Mouse (Mus musculus) C2C12 (cell line): Measurements from ENCODE around the gene Tubgcp3. TPM values are rescaled to one million over a fixed set of nuclear protein-coding genes. Genes with fewer than 3 reads are reported as not detected.
A peak's percentile ranks its signal among the peaks of the same experiment; 100 is the strongest.

Experiments used
- H3K27me3 ChIP-seq: one replicate; pipeline ENCODE4 v1.6.1; 2011; ENCODE audit not compliant: control insufficient read depth, insufficient read depth, insufficient read length
- H3K36me3 ChIP-seq: one replicate; pipeline ENCODE4 v1.6.1; 2011; ENCODE audit not compliant: control insufficient read depth, insufficient read depth
- H3K4me3 ChIP-seq: one replicate; pipeline ENCODE4 v1.5.1; 2011; ENCODE audit warnings: mild to moderate bottlenecking, control low read depth; ENCODE audit not compliant: poor library complexity, insufficient read depth, severe bottlenecking
- H3K79me2 ChIP-seq: one replicate; pipeline ENCODE4 v1.6.1; 2011; ENCODE audit not compliant: control insufficient read depth, insufficient read depth
- H3K79me3 ChIP-seq: one replicate; pipeline ENCODE4 v1.6.1; 2011; ENCODE audit warnings: low read depth, control low read depth
- H3ac ChIP-seq: one replicate; pipeline ENCODE3; 2011; ENCODE audit warnings: low read depth; ENCODE audit not compliant: control insufficient read depth, insufficient read length
- CEBPB ChIP-seq: IDR thresholded peaks from one replicate; pipeline ENCODE4 v1.6.1; 2011; ENCODE audit warnings: low read depth, mild to moderate bottlenecking, control low read depth, moderate library complexity
- CTCF ChIP-seq: IDR thresholded peaks from one replicate; pipeline ENCODE4 v1.5.1; 2011; ENCODE audit not compliant: control insufficient read depth, insufficient read depth, insufficient read length
- FOSL1 ChIP-seq: IDR thresholded peaks from one replicate; pipeline ENCODE4 v1.8.0; 2011; ENCODE audit warnings: mild to moderate bottlenecking, low read length; ENCODE audit not compliant: poor library complexity, insufficient read depth, severe bottlenecking
- MAX ChIP-seq: IDR thresholded peaks from one replicate; pipeline ENCODE4 v1.6.1; 2011; ENCODE audit warnings: mild to moderate bottlenecking, control low read depth
- MYOD1 ChIP-seq: IDR thresholded peaks from one replicate; pipeline ENCODE4 v1.6.1; 2011; ENCODE audit warnings: low read depth; ENCODE audit not compliant: control insufficient read depth, insufficient read length
- MYOG ChIP-seq: IDR thresholded peaks from one replicate; pipeline ENCODE4 v1.6.1; 2011; ENCODE audit not compliant: control insufficient read depth, insufficient read length; ENCODE audit errors: extremely low read depth
- USF1 ChIP-seq: IDR thresholded peaks from one replicate; pipeline ENCODE4 v1.6.1; 2011; ENCODE audit warnings: low read depth, mild to moderate bottlenecking, control low read depth, moderate library complexity
- long read RNA-seq, 2 experiments: library from polyadenylated mRNA; unstranded; transcript quantifications; one replicate each; pipeline ENCODE4 v2.0.0; 2019 to 2020
- polyA plus RNA-seq: library from polyadenylated mRNA; unstranded; fragments of >200 nt; fragmentation: generic; extraction: Trizol; gene quantifications from one replicate; pipeline ENCODE4 v1.2.1, GENCODE M21; 2012; ENCODE audit warnings: missing spikeins

The Tubgcp3 gene
- 22.0 TPM for polyA plus RNA-seq
- long read RNA-seq, experiment 1, transcript Tubgcp3-201 (22 exons, 3,797 nt): major isoform, 11 of 17 reads
- long read RNA-seq, experiment 1, partial matches to known transcripts: 4 of 17 reads
- long read RNA-seq, experiment 1, other reads (novel, unspliced or antisense): 2 of 17 reads
- long read RNA-seq, experiment 2, transcript Tubgcp3-201 (22 exons, 3,797 nt): major isoform, 451 of 521 reads
- long read RNA-seq, experiment 2, partial matches to known transcripts: 13 of 521 reads
- long read RNA-seq, experiment 2, other reads (novel, unspliced or antisense): 56 of 521 reads

DNA sequence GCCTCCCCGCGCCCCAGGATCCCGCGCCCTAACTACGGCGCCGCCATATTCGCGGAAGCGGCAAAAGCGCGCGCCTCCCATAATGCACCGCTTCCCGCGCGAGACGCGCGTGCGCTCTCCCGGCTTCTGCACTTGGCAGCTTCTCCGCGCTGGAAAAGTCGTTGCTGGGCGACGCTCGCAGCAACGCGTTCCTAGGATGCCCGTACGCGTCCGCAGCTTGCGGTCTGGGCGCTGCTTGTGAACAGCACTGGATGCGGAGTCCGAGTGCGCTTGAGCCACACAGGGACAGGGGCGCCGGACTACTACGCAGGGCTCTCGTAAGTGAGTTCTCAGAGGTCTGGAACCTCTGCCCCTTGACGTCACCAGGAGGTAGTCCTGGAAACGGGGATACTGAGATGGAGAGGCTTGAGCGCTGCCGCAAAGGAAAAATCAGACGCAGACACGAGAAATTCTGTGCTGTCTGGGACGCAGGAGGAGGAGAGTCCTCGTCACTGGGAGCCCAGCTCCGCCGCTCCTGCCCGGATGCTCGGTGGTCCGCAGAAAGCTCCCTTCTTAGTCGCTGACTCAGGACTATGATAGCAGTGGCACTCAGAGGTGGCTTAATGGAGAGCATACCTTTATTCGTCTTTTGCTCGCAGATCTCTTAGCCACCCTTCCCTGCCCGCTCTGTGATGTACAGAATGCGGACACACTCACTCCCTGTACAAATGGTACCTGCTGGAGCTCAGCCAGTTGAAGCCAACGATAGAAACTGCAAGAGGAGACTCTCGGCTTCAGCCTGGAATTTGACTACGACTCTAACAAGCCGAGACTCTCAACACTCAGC, at the start of gene Tubgcp3:
Gene Tubgcp3, minus strand, starts transcription at position 193 of the 826 bp plus-strand sequence.
- peaks cover 48% of the 10 kb centered on the region for H3K79me2 ChIP-seq
- H3ac ChIP-seq: peak within 1 kb of the TSS; percentile 94
- H3K79me3 ChIP-seq: peaks cover 43% of the 10 kb centered on the region
- peaks cover 7% of the 10 kb centered on the region for H3K36me3 ChIP-seq
- H3K4me3 ChIP-seq: peak within 1 kb of the TSS; percentile 89
- TF ChIP-seq MYOG: no peak
- TF ChIP-seq MAX: peak; percentile 57
- H3K27me3 ChIP-seq: peaks cover 7% of the 10 kb centered on the region

DNA sequence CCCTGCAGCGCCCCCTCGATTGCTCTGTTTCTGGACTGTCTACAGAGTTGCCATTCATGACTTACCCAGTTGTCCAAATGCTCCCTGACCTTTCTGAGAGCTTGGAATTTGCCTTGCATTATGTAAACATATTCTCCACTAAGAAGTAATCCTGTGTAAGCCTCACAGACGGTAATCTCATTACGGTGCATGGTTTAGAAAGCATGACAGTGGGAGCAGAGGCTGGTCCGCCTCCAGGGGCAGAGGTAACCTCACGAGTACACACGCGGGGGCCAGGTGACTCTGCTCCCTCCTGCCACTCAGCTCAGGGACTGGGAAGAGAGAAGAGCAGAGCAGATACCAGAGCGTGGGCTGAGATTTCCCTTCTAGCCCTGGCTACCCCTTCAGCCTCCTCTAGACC, 47.0 kb upstream of the Tubgcp3 start:
- no peaks in the 10 kb centered on the region for H3K79me3 ChIP-seq
- no peaks in the 10 kb centered on the region for H3K36me3 ChIP-seq
- H3K4me3 ChIP-seq: no peak overlapping the region
- H3K79me2 ChIP-seq: no peaks in the 10 kb centered on the region
- H3ac ChIP-seq: no peak overlapping the region
- no peak for TF ChIP-seq MYOG
- no peak for TF ChIP-seq MAX
- TF ChIP-seq FOSL1: no peak
- no peak for TF ChIP-seq USF1
- H3K27me3 ChIP-seq: peaks cover 27% of the 10 kb centered on the region

DNA sequence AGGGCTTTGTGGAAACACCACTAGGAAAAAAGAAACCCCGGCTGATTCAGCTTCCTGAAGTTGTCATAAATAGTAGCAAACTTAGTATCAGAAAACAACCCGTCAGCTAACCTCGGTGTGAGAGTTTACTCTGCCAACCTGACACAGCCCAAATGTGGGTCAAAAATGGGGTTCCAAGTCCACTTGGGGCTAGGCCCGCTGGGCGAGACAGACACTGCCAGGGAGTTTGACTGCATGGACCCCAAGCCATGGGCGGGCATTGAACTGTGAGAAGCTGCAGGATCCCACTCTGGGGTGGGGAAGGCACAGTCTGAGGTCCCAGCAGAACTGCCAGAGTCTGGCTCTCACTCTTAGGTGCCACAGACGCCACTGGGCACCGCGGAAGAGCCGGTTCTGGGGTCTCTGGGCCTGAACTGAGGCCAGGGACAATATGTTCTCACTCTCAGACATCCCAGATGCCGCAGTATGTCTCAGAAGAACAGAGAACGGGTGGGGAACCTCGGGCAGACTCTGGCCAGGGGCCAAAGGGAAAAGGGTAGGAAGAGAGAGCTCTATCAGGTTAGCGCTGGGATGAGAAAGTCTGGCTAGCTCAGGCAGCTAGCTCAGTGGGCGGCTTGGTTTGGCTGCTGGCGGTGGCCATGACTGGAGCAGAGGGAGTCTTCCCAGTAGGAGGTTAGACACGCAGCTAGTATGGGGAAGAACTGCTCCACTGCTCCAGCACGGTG, 44.0 kb upstream of the Tubgcp3 start:
- no peaks in the 10 kb centered on the region for H3K36me3 ChIP-seq
- TF ChIP-seq MYOD1: no peak
- no peak for TF ChIP-seq CTCF
- no peak overlapping the region for H3K4me3 ChIP-seq
- H3ac ChIP-seq: no peak overlapping the region
- H3K79me3 ChIP-seq: no peaks in the 10 kb centered on the region
- peaks cover 35% of the 10 kb centered on the region for H3K27me3 ChIP-seq
- H3K79me2 ChIP-seq: no peaks in the 10 kb centered on the region

- Histone ChIP-seq H3K79me3 (no peaks in the 10 kb centered on the region), H3K27me3 (peaks cover 67% of the 10 kb centered on the region), H3ac (no peak overlapping the region), H3K4me3 (no peak overlapping the region), H3K79me2 (no peaks in the 10 kb centered on the region), H3K36me3 (no peaks in the 10 kb centered on the region)
- TF ChIP-seq FOSL1 (no peak), USF1 (no peak)
Observed at GRCm38 (mm10) chr8:12711623-12712022, 39.6 kb upstream of the Tubgcp3 start.

DNA sequence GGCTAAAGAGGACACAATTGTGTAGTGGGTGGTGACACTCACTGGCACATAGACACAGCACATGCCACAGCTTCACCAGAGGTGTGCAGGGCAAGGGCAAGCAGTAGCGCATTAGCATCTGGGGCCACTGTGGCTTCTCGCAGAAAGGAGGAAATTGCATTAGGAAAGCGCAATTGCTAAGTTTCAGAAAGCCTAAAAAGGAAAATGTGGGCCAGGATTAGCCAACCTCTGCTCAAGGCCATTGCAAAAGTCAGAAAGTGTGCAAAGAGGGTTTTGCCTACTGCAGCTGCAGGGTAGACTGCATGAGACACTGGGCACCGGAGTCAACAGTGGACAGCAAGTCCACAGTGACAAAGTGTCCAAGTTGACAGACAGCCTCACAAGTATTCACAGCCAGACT, 31.5 kb upstream of the Tubgcp3 start:
- TF ChIP-seq FOSL1 (no peak), CTCF (no peak), CEBPB (no peak), MAX (no peak), USF1 (no peak), MYOG (no peak), MYOD1 (no peak)
- peaks cover 73% of the 10 kb centered on the region for H3K27me3 ChIP-seq
- no peaks in the 10 kb centered on the region for H3K79me3 ChIP-seq
- no peak overlapping the region for H3ac ChIP-seq
- H3K36me3 ChIP-seq: no peaks in the 10 kb centered on the region
- H3K79me2 ChIP-seq: no peaks in the 10 kb centered on the region
- no peak overlapping the region for H3K4me3 ChIP-seq

DNA sequence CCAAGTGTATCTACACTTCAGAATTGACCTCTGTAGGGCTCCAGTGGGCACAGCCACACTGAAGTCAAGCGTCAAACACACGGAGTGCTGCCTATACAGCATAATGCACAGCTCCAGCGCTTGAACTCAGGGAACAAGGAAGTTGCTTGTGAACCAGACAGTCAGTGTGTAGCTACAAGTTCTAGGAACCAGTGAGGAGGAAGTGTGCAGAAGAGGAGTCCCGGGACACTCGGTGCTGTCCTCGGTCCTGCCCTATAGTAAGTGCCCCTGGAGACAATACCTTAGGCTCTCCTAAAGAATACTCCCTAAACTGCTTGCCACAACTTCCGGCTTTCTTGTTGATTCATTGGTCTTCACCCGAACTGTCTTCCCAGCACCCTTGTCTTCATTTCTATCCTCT, 30.2 kb upstream of the Tubgcp3 start:
- H3K79me2 ChIP-seq: no peaks in the 10 kb centered on the region
- TF ChIP-seq CTCF: no peak
- no peak for TF ChIP-seq MAX
- no peak for TF ChIP-seq MYOG
- TF ChIP-seq USF1: no peak
- TF ChIP-seq FOSL1: no peak
- no peak for TF ChIP-seq MYOD1
- TF ChIP-seq CEBPB: no peak
- H3K36me3 ChIP-seq: no peaks in the 10 kb centered on the region
- no peaks in the 10 kb centered on the region for H3K79me3 ChIP-seq
- peaks cover 63% of the 10 kb centered on the region for H3K27me3 ChIP-seq
- no peak overlapping the region for H3ac ChIP-seq
- no peak overlapping the region for H3K4me3 ChIP-seq
